Mouse (Mus musculus) lung, adult 2 months (tissue): ENCODE results near the gene BC037034. TPM values are rescaled to one million over a fixed set of nuclear protein-coding genes. Genes with fewer than 3 reads are reported as not detected.

Experiments used
- DNase-seq: peaks from one replicate; pipeline ENCODE4 v3.0.0; 2022
- H3K4me1 ChIP-seq: fragments of 200-500 bp; 2 replicates; pipeline ENCODE4 v1.6.1; 2011; ENCODE audit warnings: low read length; ENCODE audit not compliant: control insufficient read depth, insufficient read depth
- H3K4me3 ChIP-seq: fragments of 200-500 bp; replicated peaks from 2 replicates; pipeline ENCODE3; 2011; ENCODE audit warnings: low read depth, mild to moderate bottlenecking, control low read depth, low read length; ENCODE audit errors: extremely low read depth
- CTCF ChIP-seq: fragments of 200-500 bp; IDR thresholded peaks from 2 replicates; pipeline ENCODE4 v1.5.1; 2011; ENCODE audit warnings: mild to moderate bottlenecking, low read length, control low read depth; ENCODE audit not compliant: insufficient read depth
- POLR2A ChIP-seq: fragments of 200-500 bp; IDR thresholded peaks from 2 replicates; pipeline ENCODE4 v1.6.1; 2011; ENCODE audit warnings: low read depth, mild to moderate bottlenecking, control low read depth, low read length, borderline replicate concordance; ENCODE audit errors: extremely low read depth
- WGBS: fragments of 180-500 bp; shearing (Covaris S2); methylation state at CpG from one replicate; pipeline ENCODE4 v1.1.7; 2018; 5-methylcytosine and 5-hydroxymethylcytosine counted together
- polyA plus RNA-seq: library from polyadenylated mRNA; depleted of rRNA; stranded (reverse); fragments of >200 nt; gene quantifications from 2 replicates; pipeline ENCODE4 v1.2.3, GENCODE M21; 2012

Gene BC037034
- polyA plus RNA-seq, 1 experiment, result 50.8 TPM

DNA sequence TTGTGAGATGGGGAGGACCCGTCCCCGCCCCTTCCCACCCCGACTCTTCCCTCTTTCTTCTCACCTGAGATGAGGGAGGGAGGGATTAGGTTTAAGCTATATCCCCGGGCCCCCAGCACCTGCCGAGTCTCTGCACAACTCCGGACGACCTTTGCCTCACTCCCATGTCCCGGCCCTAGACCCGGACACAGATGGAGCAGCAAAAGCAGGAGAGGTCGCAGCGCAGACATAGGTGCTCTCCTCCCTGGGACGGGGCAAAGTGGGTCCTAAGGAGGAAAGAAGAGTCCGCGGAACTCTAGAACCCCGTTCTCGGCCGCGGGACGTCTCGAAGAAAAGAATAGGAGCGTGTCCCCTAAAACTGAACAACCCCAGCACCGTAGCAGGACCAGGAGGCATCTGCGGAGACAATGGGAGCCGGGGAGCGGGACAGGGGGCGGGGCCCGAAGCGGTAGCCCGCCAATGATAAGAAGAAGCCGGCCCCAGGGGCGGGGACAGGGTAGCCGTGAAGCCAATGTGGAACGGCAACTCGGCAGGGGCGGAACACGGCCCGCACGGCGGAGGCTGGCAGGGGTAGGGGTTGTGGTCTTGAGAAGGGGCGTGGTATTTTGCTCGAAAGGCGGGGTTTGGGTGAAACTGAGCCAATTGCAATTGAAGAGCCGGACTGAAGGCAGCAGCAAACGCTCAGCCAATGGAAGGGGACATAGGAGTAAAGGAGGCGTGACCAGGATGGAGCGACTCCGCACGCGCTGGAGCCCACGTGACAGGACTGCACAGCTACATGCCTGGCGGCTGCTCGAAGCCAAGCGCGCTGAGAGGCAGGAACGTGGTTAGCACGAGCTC lies 16.0 kb upstream of the BC037034 start, which contains the start of the genes Gm43720, Gpc2 and Stag3:
Gene Gm43720, minus strand, starts transcription at position 374 of the 840 bp plus-strand sequence.
Gene Gpc2, minus strand, starts transcription at position 421 of the 840 bp plus-strand sequence.
Gene Stag3, plus strand, starts transcription at position 656 of the 840 bp plus-strand sequence.
- Histone ChIP-seq H3K4me1 (no peaks in the 10 kb centered on the region), H3K4me3 (peak within 1 kb of the TSS; percentile 24)
- no peak for TF ChIP-seq CTCF
- no peak for TF ChIP-seq POLR2A
- peak; percentile 69 for DNase-seq
- 1% methylated on average over 56 of the region's 56 CpGs for WGBS

DNA sequence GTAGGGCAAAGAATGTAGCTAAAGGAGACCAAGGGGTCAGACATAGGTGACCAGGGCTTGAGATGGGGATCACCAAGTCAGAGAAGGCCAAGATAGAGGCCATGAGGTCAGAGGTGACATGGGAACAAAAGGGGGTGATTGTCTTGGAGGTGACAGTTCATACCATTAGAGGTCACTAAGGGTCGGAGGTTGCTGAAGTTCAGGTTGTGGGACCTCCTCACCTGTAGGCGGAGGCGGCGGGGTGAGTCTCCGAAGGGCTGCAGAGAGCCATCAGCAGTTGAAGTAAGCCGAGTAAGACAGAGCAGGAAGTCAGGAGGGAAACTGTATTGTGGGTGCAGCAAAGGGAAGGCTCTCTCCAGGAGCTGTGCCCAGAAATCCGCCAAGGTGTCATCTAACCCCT lies 14.2 kb upstream of the BC037034 start:
- DNase-seq, result no peak
- 90% methylated on average over 7 of the region's 7 CpGs for WGBS
- TF ChIP-seq POLR2A, result no peak
- no peak for TF ChIP-seq CTCF
- Histone ChIP-seq H3K4me3 (no peak overlapping the region), H3K4me1 (no peaks in the 10 kb centered on the region)

DNA sequence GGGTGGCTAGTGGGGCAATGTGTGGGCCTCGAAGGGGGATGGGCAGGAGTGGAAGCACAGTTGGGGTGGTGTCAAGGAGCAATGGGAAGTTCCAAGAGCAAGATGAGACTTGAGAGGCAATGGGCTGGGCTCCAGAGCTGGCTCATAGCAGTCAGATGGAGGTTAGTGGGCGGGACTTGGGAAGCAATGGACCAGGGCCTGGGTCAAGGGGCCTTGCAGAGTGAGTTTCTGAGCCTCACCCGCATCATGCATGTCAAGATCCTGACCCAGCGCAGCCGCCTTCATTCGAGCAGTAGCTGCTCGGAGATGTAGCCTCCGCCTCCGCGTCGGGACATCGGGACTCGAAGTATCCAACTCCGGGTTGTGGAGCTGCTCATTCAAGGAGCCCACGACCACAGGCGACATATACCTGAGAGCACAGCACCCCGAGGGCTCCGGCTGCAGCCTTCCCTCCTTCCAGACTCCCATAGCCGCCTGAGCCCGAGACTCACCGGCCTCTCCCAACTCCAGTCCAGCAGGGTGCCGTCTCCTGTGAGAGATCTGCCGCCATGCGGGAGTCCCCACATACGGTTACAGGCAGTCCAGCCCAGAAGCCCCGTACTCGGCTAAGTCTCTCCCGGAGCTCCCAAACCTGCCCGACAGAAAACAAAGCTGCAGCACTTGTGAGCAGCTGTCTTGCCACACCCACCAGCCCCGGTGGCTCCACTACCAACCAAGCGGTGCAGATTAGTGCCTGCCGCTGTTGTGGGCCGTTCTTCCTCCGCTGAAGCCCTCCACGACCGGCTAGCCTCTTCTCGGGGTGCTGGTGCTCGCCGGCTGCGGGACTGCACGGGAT lies 11.6 kb upstream of the BC037034 start:
- WGBS, result 62% methylated on average over 41 of the region's 41 CpGs
- no peak for TF ChIP-seq POLR2A
- Histone ChIP-seq H3K4me3 (no peak overlapping the region), H3K4me1 (no peaks in the 10 kb centered on the region)
- no peak for DNase-seq

DNA sequence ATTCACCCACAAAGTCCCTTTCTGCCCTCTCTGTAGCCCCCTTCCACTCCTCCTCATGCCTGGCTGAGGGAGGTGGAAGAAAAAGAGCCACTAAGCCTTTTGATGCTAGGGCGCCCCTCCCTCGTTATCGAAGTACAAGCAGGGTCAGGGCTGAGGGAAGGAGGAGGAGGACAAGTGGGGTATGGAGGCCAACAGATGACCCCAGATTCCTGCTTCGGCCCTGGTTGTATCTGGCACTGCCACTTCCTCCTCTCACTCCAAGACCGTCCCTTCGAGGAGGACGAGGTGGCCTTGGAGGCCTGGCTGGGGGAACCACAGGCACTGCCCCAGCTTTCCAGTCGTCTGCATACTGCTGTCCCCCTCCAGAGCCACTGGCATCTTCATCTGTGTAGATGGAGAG lies 10.4 kb upstream of the BC037034 start:
- Histone ChIP-seq H3K4me3 (no peak overlapping the region), H3K4me1 (no peaks in the 10 kb centered on the region)
- no peak for DNase-seq
- 72% methylated on average over 8 of the region's 8 CpGs for WGBS
- TF ChIP-seq POLR2A (no peak), CTCF (no peak)

DNA sequence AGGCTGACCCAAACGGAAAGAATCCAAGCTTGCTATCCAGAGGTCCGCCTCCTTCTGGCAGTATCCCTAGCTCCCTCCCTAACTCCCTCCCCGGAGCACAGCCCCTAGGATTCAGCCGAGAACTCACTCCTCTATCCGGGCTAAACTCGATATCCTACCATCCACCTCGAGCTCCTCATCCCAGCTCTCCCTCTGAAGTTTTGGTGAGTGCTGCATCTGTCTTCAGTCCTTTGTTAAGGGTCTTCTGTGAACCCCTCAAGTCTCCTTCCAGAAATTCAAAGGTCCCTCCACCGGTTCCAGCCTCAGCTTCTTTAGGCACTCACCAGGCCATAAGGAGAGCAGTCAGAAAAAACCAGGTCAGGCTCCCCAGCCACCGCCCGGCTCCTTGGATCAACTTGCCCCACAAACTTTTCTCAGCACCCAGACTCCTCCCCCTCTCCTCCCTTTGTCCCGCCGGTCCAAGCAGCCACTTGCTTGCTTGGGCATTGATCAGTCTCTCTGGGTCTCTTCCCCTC lies 8.6 kb upstream of the BC037034 start, which contains the start of gene Gal3st4:
Gene Gal3st4, minus strand, starts transcription at position 432 of the 515 bp plus-strand sequence.
- TF ChIP-seq POLR2A, result no peak
- no peak for TF ChIP-seq CTCF
- WGBS, result 10% methylated on average over 12 of the region's 12 CpGs
- Histone ChIP-seq H3K4me1 (no peaks in the 10 kb centered on the region), H3K4me3 (no peak within 1 kb of the TSS)
- no peak for DNase-seq

DNA sequence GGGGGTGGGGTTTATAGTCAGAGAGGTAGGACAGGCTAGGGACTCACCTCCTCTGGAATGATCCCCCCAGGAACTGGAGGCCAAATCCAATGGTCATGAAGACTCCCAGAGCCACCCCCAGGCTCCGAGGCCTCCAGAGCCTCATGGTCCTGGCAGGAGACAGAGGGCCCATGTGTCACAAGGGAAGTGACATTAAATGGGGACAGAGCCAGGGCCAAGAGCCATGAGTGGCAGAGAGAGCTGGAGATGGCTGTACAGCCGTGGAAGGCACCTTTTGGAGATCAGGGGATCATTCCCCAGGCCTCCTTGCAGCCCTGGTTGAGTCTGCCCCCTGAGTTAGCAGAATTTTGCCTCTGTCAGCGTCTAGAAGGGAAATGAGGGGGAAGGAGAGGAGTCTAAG lies 7.4 kb upstream of the BC037034 start:
- no peaks in the 10 kb centered on the region for H3K4me1 ChIP-seq
- DNase-seq, result no peak
- no peak for TF ChIP-seq CTCF
- TF ChIP-seq POLR2A, result no peak
- H3K4me3 ChIP-seq, result no peak overlapping the region
- WGBS, result 34% methylated on average over 3 of the region's 3 CpGs

DNA sequence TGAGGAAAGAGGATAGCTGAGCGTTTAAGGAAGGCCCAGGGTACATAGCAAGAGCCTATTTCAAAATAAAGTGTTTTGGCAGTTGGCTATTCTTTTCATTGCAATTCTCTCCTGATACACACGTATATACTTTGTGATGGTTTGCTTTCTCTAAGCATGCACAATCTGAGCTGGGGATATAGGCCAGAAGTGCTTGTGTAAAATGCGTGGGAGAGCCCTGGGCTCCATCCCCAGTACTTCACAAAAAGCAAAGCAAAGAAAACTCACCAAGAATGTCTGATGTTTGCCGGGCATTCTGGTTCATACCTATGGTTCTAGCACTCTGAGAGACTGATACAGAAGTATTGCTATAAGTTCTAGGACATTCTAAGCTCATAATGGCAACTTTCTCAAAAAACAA lies 5.1 kb upstream of the BC037034 start:
- Histone ChIP-seq H3K4me1 (peaks cover 6% of the 10 kb centered on the region), H3K4me3 (no peak overlapping the region)
- no peak for TF ChIP-seq POLR2A
- TF ChIP-seq CTCF, result no peak
- WGBS, result 75% methylated on average over 4 of the region's 4 CpGs
- DNase-seq, result no peak

DNA sequence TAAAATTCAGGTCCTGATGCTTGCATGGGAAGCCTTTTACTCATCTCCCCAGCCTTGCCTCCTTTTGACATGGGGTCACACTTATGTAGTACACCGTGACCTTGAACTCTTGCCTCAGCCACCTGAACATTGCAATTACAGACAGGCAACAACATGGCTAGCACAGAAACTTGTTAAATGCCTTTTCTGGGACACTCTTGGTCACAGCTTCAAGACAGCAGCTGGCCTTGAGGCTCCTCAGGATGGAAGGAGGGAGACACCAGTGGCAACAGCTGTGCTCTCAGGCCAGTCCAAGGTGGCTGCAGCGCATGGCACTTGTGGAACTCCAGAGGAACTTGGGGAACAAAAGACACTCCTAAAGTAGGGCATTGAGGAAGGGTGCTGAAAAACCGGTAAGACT lies 3.3 kb upstream of the BC037034 start:
- 90% methylated on average over 3 of the region's 3 CpGs for WGBS
- DNase-seq, result no peak
- TF ChIP-seq CTCF (no peak), POLR2A (no peak)
- Histone ChIP-seq H3K4me3 (no peak overlapping the region), H3K4me1 (peaks cover 12% of the 10 kb centered on the region)

DNA sequence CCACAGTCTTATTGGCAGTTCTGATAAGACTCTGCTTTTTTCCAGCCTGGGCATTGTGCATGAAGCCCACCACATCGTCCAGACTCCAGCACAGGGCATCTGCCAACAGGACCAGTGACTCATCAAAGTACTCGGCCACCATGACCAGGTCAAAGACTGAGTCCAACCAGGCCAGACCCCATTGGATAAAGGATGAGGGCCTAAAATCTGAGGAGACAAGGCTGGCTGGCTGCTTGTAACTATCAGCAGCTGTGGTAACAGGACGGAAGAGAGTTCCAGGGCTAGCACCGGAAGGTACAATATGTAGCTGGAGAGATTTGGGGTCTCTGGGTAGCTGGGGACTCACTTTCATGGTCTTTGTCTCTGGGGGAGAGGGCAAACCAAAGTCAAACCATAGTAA lies 1.9 kb upstream of the BC037034 start:
- H3K4me1 ChIP-seq, result peaks cover 12% of the 10 kb centered on the region
- no peak overlapping the region for H3K4me3 ChIP-seq
- TF ChIP-seq CTCF (no peak), POLR2A (no peak)
- no peak for DNase-seq
- WGBS, result 96% methylated on average over 4 of the region's 4 CpGs
